Mouse (Mus musculus): Measurements from ENCODE around the gene Erf.

- TF ChIP-seq CTCF (IDR thresholded peaks at IDR 0.05; ENCODE audit: insufficient read depth, low read depth, low read length) (no peak), POLR2A (IDR thresholded peaks at IDR 0.05; ENCODE audit: insufficient read depth, low read depth, low read length) (no peak)
Observed at GRCm38 (mm10) chr7:25277998-25278340, 27.4 kb upstream of the Erf start.

Data from olfactory bulb, adult 2 months (tissue).